Mouse (Mus musculus): ENCODE results near the gene Fermt2.

Gene Fermt2

DNA sequence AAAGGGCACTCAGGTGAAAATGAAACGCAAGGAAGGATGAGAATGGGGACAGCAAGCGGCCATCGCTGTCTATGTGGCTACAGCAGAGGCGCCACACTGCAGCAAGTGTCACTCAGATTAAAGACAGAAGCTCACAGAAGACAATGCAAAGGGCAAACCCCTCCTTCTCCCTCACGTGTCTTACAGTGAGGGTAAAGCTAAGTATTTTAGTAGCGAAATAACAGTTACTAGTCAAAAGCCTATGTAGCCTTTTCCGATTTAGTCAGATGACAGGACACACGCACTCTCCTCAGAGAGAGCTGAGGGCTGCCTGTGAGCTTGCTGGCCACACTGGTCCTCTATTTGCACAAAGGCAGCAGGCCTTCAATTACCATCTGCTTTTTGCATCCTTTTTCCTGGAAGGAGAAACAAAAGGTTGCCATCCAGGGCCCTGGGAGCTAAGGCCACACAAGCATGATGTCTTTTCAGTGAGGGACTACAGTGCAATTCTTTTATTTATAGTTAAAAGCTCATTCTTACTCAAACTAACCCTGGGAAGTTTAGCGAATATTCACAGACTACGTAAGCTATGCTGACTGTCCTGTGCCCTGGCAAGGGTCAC lies 66.9 kb downstream of the Fermt2 start:
- DNase-seq = no peak

DNA sequence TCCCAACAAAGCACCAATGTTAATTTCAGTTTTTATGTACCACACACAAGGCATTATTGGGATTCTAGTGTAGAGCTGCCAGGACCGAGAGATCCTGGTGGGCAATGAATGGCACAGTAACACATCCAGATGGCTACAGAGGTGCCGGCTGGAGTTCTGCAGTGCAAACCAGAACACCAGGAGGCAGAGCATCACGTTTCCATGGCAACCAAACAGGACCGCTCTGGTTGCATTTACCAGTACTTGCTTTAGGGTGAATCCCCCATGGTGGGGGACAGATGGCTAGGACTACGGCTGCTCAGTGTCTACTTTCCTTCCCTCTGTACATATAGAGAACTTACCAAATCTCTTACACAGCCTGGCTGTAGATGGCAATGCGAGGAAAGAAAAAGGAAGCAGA lies 67.5 kb downstream of the Fermt2 start:
- no peak for DNase-seq

DNA sequence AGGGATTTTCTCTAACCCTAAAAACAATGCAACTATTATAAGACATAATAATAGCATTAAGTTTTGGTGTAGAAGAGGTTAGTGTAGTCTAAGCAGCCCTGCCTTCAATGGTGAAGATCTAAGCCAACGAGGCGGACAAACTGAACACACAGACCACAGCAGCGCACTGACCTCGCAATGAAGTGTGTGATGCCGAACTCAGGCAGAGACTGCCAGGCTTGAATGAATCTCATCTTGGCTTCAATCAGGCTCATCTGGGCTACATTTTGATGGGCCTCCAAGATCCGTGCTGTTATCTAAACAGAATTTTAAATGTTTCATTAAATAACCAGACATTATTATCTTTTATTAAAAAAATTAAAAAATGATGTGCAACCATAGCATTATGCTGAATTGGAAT lies 68.0 kb downstream of the Fermt2 start:
- no peak for DNase-seq

DNA sequence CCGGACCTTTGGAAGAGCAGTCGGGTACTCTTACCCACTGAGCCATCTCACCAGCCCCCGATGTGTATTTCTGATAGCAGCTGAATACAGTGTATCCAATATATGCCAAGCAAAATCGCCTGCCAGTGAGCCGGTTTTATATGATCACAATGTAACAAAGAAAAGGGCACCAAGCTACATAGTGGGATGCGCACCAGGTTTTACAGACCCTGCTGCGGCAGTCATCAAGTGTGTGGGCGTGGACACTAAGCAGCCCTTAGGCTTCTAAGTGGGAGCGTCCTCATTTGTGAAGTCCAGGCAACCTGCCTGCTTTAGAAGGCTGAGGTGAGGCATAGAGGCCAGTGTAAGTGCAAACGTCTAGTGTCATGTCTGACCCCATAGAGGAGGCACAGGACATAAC lies 69.4 kb downstream of the Fermt2 start:
- DNase-seq = no peak

- DNase-seq = no peak
These were observed 70.0 kb downstream of the Fermt2 start for GRCm38 (mm10) chr14:45459877-45460276.

DNA sequence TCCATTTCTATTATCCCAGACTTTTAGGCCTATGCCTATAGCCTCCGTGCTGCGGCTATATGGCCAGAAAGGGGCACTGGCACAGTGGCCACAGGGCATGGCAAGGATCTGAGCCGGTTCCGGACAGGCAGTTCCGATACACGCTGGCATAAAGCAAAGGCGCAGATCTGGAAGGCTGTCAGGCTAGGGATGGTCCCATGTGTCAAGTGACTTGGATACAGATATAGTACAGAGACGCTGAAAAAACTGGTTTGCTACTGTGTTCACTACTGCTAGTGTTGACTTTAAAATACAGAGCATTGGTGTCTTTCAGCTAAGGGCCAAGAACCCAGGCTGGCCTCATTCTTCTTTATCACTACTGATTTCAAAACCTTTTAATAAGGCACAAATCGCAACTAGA lies 72.9 kb downstream of the Fermt2 start:
- no peak for DNase-seq

DNA sequence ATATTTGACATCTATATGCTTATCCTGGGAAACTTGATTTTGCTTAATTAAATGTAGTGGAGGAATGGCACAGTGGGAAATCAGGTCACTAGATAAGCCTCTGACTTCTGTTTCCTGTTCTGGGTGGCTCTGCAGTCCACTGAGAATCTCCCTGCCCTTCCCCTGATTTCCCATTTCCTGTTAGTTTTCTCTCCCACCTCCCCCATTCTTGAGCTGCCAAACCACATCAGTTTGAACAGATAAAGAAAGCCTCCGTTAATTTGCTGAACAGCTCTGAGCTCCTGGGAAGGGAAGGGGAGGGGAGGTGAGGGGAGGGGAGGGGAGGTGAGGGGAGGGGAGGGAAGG lies 73.4 kb downstream of the Fermt2 start:
- no peak for DNase-seq

DNA sequence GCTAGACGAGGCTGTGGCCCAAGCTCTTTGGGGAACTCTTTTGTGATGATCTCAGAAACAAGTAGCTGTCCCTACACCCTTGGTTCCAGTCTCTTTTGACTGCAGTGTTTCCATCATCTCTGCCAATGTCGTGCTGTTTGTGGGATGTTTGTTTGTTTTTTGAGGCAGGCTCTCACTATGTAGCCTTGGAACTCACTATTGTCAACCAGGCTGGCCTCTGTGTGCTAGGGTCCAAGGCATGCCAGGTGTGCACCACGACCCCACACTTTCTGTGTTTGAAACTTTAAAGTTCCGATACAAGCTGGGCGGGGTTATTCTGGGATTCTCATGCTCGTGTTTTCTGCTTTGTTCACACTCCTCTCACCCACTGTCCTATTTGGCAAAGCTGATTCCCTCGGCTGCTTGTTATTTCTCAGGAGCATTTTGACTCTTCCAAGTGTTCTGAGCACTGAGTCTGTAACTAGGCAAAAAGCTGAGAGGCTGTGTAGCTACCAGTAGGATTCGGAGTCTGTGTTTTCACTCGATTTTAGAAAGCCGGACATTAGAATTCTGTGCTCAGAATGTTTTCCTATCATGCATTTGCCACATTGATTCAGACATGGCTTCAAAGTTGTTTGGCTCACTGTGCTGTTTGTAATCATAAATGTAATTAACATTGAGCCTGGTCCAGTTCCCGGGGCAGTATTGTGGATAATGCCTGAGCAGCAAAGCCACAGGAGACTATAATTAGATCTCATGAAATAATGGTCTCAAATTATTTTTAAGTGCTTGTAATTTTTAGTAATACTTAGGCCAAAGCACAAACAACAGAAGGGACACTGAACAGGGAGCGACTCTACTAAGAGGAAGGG lies 74.0 kb downstream of the Fermt2 start:
- no peak for DNase-seq

GRCm38 (mm10) chr14:45453538-45454233 lies 76.2 kb downstream of the Fermt2 start:
- no peak for DNase-seq

DNA sequence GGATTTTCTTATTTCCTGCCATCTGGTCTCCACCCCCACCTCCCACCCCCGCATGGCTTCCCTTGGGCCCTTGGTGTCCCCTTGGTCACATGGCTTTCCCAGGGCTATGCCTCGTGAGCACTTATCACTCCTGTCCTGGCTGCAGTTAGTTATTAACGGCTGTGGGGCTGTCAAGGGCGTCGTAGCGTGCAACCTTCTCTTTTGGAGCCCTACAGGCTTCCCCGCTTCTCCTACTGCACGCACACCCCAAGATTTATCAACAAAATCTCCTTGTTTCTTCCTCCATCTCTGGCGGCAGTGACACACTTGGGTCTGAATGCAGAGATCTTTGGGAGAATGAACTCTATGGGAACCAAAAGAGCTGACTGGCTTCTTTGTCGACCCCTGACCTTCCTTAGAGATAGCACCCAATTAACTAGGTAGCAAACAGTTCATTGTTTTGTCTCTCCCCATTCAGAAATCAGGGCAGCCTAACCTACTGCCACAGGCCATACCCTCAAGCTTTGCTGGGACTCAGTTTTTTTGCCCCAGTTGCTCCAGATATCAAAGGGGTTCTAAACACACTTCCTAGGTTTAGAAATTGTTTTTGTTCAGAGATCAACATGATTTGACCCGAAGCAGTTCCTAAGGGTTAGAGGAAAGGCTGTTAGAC lies 76.9 kb downstream of the Fermt2 start:
- DNase-seq = no peak

- no peak for DNase-seq
These were observed 77.8 kb downstream of the Fermt2 start for GRCm38 (mm10) chr14:45452148-45452547.

- DNase-seq = no peak
These were observed 78.8 kb downstream of the Fermt2 start for GRCm38 (mm10) chr14:45451090-45451489.

GRCm38 (mm10) chr14:45446777-45447176 lies 83.1 kb downstream of the Fermt2 start:
- DNase-seq = no peak

- DNase-seq = no peak
These were observed 84.5 kb downstream of the Fermt2 start for GRCm38 (mm10) chr14:45445445-45445844.

DNA sequence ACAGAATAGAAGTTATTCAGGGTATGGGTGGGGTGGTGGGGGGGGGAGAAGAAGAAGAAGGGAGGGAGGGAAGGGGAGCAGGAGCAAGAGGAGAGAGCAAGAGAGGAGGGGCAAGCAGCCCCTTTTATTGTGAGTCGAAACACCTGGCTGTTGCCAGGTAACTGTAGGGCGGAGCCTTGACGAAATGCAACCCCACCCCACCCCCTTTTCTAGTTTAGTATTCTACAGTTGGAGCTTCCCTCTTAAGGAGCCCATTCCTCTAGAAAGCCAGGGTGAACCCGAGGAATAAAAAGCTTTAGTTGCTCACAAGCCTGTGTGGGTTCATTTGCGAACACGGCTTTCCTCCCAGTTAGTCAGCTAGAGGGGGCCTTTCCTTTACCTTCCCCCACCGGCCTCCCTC lies 85.0 kb downstream of the Fermt2 start:
- no peak for DNase-seq

DNA sequence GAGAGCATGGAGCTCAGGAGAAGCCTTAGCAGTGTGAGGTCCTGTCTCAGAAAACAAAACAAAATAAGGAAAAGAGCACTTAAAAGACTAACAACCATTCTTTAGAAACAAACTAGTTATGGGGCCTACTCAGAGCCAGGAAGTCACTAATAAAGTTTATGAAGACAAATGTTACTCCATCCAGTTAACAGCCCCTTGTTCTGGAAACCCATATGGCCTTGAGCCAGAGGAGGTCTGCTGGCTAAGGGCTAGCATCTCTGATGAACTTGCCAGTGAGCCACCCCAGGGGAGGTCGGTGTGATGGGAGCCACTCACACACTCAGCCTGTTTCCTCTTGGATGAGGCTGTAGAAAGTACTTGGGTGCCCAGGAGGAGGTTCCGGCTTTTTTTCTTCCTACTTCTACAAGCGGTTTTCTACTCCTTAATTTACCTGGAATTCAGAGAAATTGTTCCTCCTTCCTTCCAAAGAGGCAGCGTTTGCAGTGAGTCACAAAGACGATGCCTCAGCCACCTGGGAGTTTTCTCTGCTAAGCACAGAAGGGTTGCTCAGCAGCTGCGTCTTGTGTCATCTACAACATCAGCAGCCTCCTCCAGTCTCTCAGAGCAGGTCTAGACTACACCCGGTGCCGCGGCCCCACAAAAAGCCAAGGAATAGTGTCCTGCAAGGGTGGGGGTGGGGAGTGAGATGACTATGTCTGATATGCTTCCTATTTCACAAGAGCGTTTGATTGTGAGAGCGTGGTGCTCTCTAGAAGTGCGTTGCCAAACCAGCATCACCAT lies 86.9 kb downstream of the Fermt2 start:
- DNase-seq = no peak

DNA sequence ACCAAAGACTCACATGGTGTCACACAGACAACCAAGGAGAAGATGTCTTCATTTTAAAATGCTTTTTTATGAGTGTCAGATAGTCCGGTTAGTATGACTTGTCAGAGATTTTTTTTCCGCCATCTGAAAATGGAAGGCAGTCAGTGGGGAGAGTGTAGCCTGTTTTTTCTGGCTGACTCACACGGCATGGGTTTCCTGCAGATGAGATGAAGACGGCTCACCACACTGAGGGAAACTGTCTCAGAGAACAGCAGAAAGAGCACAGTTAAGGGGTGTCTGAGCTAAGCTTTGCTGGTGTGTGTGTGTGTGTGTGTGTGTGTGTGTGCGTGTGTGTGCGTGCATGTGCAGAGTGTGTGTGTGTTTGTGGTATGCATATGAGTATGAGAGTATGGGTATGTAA lies 88.6 kb downstream of the Fermt2 start:
- DNase-seq = no peak

DNA sequence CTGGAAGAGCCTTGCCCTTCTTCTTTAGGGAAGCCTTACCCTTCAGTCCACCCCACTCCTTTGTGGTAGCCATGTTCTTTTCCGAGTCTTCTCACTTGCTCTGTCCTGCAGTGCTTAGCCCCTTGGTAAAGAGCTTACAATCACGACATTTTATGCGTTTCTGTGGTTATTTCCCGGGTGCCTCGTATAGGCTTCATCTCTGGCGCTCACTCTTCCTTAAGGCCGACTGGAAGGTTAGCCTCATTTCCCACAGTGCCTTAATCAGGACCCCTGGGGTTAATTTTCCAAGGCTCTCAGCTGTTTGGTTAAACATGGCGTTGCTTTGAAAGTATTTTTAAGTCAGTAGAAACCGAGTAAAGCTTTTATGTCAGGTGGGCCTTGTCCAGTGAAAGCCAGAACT lies 90.5 kb downstream of the Fermt2 start:
- DNase-seq = no peak

DNA sequence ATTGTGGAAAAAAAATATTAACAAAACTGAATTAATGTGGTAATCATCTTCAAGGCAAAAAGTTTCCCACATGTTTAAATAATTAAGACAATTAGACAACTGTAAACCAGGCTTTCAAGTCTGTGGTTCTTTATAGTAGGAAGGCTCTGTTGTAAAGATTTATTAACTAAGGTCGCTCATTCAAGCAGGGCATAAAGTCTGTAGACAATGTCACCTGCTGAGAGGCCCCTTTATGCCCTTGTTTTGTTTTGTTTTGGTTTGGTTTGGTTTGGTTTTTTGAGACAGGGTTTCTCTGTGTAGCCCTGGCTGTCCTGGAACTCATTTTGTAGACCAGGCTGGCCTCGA lies 91.0 kb downstream of the Fermt2 start:
- no peak for DNase-seq

DNA sequence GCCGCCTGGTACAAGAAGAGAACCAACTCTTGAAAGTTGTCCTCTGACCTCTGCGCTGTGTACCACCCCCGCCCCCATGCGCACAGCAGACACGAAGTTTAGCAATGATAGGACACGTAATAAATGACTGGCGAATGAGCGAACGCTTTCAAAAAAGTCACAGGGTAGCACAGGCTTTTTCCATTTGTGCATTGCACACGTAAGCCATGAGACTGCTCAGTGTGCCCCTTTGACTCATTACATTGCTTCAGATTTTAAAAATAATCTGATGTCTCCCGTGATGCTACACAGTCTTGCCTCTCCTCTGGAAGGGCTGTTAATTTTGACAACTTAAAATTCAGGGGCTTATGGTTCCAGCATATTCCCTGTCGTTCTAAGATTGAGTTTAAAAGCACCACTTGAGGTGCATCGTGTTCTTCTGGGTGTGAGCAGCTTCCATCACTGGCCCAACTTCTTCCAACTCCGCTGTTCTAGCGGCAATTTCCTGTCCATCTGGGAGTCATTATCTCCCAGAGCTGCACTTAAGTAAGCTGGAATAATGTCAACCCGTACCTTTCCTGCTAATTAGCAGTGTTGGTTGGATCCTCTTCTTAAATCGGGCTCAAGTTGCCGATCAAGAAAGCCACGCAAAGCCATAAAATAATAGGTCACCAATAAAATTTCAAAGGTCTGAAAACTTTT lies 91.5 kb downstream of the Fermt2 start:
- no peak for DNase-seq

DNA sequence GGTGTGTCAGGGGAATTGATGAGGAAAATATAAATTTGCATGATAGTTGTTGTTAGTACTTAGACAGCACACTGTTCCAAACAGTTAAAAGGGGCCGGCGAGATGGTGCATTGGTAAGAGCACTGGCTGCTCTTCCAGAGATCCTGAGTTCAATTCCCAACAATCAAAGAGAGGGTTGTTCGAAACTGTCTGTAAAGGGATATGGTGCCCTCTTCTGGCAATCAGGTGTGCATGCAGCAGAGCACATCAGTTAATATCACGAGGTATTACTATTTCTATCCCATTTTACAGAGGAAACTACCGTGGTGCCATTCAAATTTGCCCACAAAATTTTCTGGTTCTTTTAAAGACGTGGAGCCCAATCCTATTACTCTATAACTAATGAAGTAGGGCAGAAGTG lies 95.7 kb downstream of the Fermt2 start:
- no peak for DNase-seq

GRCm38 (mm10) chr14:45432003-45432402 lies 97.9 kb downstream of the Fermt2 start:
- peak; percentile 23 for DNase-seq
